Comparison of ENCODE assay signal across 8 mouse cellular contexts in genomic region chr9:32940111-32940813, GRCm38 (mm10).
DNase-seq lines count a peak whose midpoint lies in the region; ATAC-seq and TF ChIP-seq lines count a peak whose summit lies in the region.

No protein-coding gene starts in this region.

- ATAC-seq in forebrain, embryonic 12.5 days (ENCODE audit: low FRiP score) = peak; percentile 88
- peak; percentile 71 for ATAC-seq in heart, postnatal 0 days (ENCODE audit: insufficient read depth, low read depth)
- no peak for ATAC-seq in liver, embryonic 14.5 days (ENCODE audit: insufficient read depth)
- peak; percentile 88 for ATAC-seq in neural tube, embryonic 11.5 days (ENCODE audit: insufficient read depth, low FRiP score, low TSS enrichment)
- ATAC-seq in stomach, embryonic 16.5 days (ENCODE audit: insufficient read depth, low FRiP score) = peak; percentile 80

- no peaks in the 10 kb centered on the region for H3K9me3 ChIP-seq in forebrain, embryonic 12.5 days
- no peaks in the 10 kb centered on the region for H3K9me3 ChIP-seq in heart, postnatal 0 days (replicated peaks; ENCODE audit: control insufficient read depth, low read length)
- H3K9me3 ChIP-seq in liver, embryonic 14.5 days (ENCODE audit: control insufficient read depth, low read length) = no peaks in the 10 kb centered on the region
- no peaks in the 10 kb centered on the region for H3K9me3 ChIP-seq in neural tube, embryonic 11.5 days (ENCODE audit: control insufficient read depth, low read length)
- no peaks in the 10 kb centered on the region for H3K9me3 ChIP-seq in stomach, embryonic 16.5 days (replicated peaks; ENCODE audit: control insufficient read depth, low read length)

- no peak; the same call in 1 of the 2 replicates for TF ChIP-seq EP300 in heart, postnatal 0 days (IDR thresholded peaks at IDR 0.05; ENCODE audit: low read depth)
- no peak for TF ChIP-seq EP300 in liver, embryonic 14.5 days (IDR thresholded peaks at IDR 0.05; ENCODE audit: low read depth)

- H3K4me1 ChIP-seq in forebrain, embryonic 12.5 days = peaks cover 9% of the 10 kb centered on the region
- peaks cover 12% of the 10 kb centered on the region; the same call in 1 of the 2 replicates for H3K4me1 ChIP-seq in heart, postnatal 0 days (ENCODE audit: control insufficient read depth, insufficient read depth)
- H3K4me1 ChIP-seq in liver, embryonic 14.5 days (replicated peaks; ENCODE audit: control insufficient read depth in 2 of 2, insufficient read depth in 2 of 2, low read length in 1 of 2) = 0 out of 4 replicates have a peak, but pooled peaks cover 0 to 2% of the 10 kb centered on the region in 2 experiments
- H3K4me1 ChIP-seq in neural tube, embryonic 11.5 days (ENCODE audit: control insufficient read depth, insufficient read depth, low read length) = peaks cover 7% of the 10 kb centered on the region
- peaks cover 3% of the 10 kb centered on the region for H3K4me1 ChIP-seq in stomach, embryonic 16.5 days (ENCODE audit: control insufficient read depth, insufficient read depth, low read length)

- peaks cover 25% of the 10 kb centered on the region; the same call in 1 of the 2 replicates for H3K27me3 ChIP-seq in forebrain, embryonic 12.5 days
- H3K27me3 ChIP-seq in heart, postnatal 0 days (ENCODE audit: control insufficient read depth, insufficient read depth, low read length) = no peaks in the 10 kb centered on the region
- no peaks in the 10 kb centered on the region for H3K27me3 ChIP-seq in liver, embryonic 14.5 days (ENCODE audit: control insufficient read depth, insufficient read depth, low read length)
- H3K27me3 ChIP-seq in neural tube, embryonic 11.5 days (ENCODE audit: control insufficient read depth, insufficient read depth, low read length) = no peaks in the 10 kb centered on the region
- H3K27me3 ChIP-seq in stomach, embryonic 16.5 days (ENCODE audit: control insufficient read depth, insufficient read depth, low read length) = no peaks in the 10 kb centered on the region

- peak overlapping the region; percentile 59 for H3K4me2 ChIP-seq in forebrain, embryonic 12.5 days
- peak overlapping the region; percentile 70 for H3K4me2 ChIP-seq in heart, postnatal 0 days (ENCODE audit: low read depth, low read length)
- peak overlapping the region; percentile 50 for H3K4me2 ChIP-seq in liver, embryonic 14.5 days (ENCODE audit: low read depth)
- H3K4me2 ChIP-seq in neural tube, embryonic 11.5 days (ENCODE audit: low read depth) = peak overlapping the region; percentile 46
- peak overlapping the region; percentile 60 for H3K4me2 ChIP-seq in stomach, embryonic 16.5 days (ENCODE audit: low read depth, low read length)

- DNase-seq in CD8-positive naive resting alpha-beta T cell, adult 2 months (ENCODE audit: low read depth in 2 of 2, low spot score in 2 of 2) = peak; percentile 79 to 82
- peak; percentile 77 for DNase-seq in c-Kit-positive CD71-negative TER-119-negative erythroid progenitor cells, embryonic 14.5 days (ENCODE audit: low read depth)
- DNase-seq in heart, postnatal 0 days (ENCODE audit: low spot score) = peak; percentile 85
- DNase-seq in kidney, postnatal 36 days = peak; percentile 86 to 92
- DNase-seq in liver, embryonic 14.5 days (ENCODE audit: low read depth in 3 of 3, low spot score in 3 of 3) = peak; percentile 25 to 33 (median 28)
- peak; percentile 87 for DNase-seq in neural tube, embryonic 11.5 days (ENCODE audit: low spot score)

- TF ChIP-seq CTCF in heart, postnatal 0 days (IDR thresholded peaks at IDR 0.05; ENCODE audit: low read depth) = peak; percentile 82
- peak; percentile 63 for TF ChIP-seq CTCF in liver, embryonic 14.5 days (IDR thresholded peaks at IDR 0.05; ENCODE audit: low read depth)

- peak overlapping the region; percentile 42 for H3K4me3 ChIP-seq in forebrain, embryonic 12.5 days (replicated peaks)
- H3K4me3 ChIP-seq in heart, postnatal 0 days (ENCODE audit: low read depth, low read length) = peak overlapping the region; percentile 57
- peak overlapping the region; percentile 22 to 53; a peak in 3 of 4 replicates for H3K4me3 ChIP-seq in liver, embryonic 14.5 days (ENCODE audit: insufficient read depth in 1 of 2, low read depth in 2 of 2, low read length in 2 of 2)
- H3K4me3 ChIP-seq in neural tube, embryonic 11.5 days (ENCODE audit: low read depth, low read length) = peak overlapping the region; percentile 39
- H3K4me3 ChIP-seq in stomach, embryonic 16.5 days (replicated peaks; ENCODE audit: low read length) = peak overlapping the region; percentile 54

- peak overlapping the region; percentile 54 for H3K9ac ChIP-seq in forebrain, embryonic 12.5 days
- peak overlapping the region; percentile 47 for H3K9ac ChIP-seq in heart, postnatal 0 days (replicated peaks; ENCODE audit: low read depth, low read length)
- no peak overlapping the region for H3K9ac ChIP-seq in liver, embryonic 14.5 days (replicated peaks)
- peak overlapping the region; percentile 61; the same call in 1 of the 2 replicates for H3K9ac ChIP-seq in neural tube, embryonic 11.5 days (ENCODE audit: low read length)
- peak overlapping the region; percentile 46 for H3K9ac ChIP-seq in stomach, embryonic 16.5 days (ENCODE audit: low read length)

- H3K27ac ChIP-seq in forebrain, embryonic 12.5 days = no peak overlapping the region
- H3K27ac ChIP-seq in heart, postnatal 0 days (ENCODE audit: low read depth) = peak overlapping the region; percentile 64
- H3K27ac ChIP-seq in liver, embryonic 14.5 days = no peak overlapping the region
- no peak overlapping the region for H3K27ac ChIP-seq in neural tube, embryonic 11.5 days (ENCODE audit: low read depth, low read length)
- peak overlapping the region; percentile 53; the same call in 1 of the 2 replicates for H3K27ac ChIP-seq in stomach, embryonic 16.5 days (ENCODE audit: low read length)

- no peaks in the 10 kb centered on the region for H3K36me3 ChIP-seq in forebrain, embryonic 12.5 days (replicated peaks)
- no peaks in the 10 kb centered on the region for H3K36me3 ChIP-seq in heart, postnatal 0 days (replicated peaks; ENCODE audit: control insufficient read depth, insufficient read depth, low read length)
- H3K36me3 ChIP-seq in liver, embryonic 14.5 days (replicated peaks; ENCODE audit: control insufficient read depth, insufficient read depth, low read depth) = no peaks in the 10 kb centered on the region
- H3K36me3 ChIP-seq in neural tube, embryonic 11.5 days (ENCODE audit: control insufficient read depth, insufficient read depth, low read length) = no peaks in the 10 kb centered on the region
- no peaks in the 10 kb centered on the region for H3K36me3 ChIP-seq in stomach, embryonic 16.5 days (ENCODE audit: control insufficient read depth, insufficient read depth, low read length)

- 22% methylated on average over 19 of the region's 19 CpGs for WGBS in forebrain, embryonic 12.5 days
- WGBS in heart, postnatal 0 days = 17% methylated on average over 19 of the region's 19 CpGs
- 12% methylated on average over 19 of the region's 19 CpGs for WGBS in liver, embryonic 14.5 days (ENCODE audit: insufficient replicate concordance)
- WGBS in neural tube, embryonic 11.5 days = 21% methylated on average over 19 of the region's 19 CpGs
- WGBS in stomach, embryonic 16.5 days = 20% methylated on average over 19 of the region's 19 CpGs

Comparison
In these comparisons a context has a peak if more than half of its experiments do, and no peak if none do; other contexts are left out.
1. DNase-seq: peak in every context shown above with its lines; median percentile 89 in kidney, postnatal 36 days; 87 in neural tube, embryonic 11.5 days; 85 in heart, postnatal 0 days; 80 in CD8-positive naive resting alpha-beta T cell, adult 2 months; 77 in c-Kit-positive CD71-negative TER-119-negative erythroid progenitor cells, embryonic 14.5 days; 28 in liver, embryonic 14.5 days.
2. H3K27ac ChIP-seq: peak in heart, postnatal 0 days (single experiment) and stomach, embryonic 16.5 days (single experiment); none in forebrain, embryonic 12.5 days (single experiment), liver, embryonic 14.5 days (single experiment) and neural tube, embryonic 11.5 days (single experiment).
3. Peak in every context shown above with its lines, with median percentiles within 50 percentile points of each other: H3K4me2 ChIP-seq and H3K4me3 ChIP-seq.